Mouse (Mus musculus): ENCODE measurements around the gene Cox16.

- TF ChIP-seq CTCF (IDR thresholded peaks at IDR 0.05; ENCODE audit: low read depth, low read length) (no peak), POLR2A (IDR thresholded peaks at IDR 0.05; ENCODE audit: extremely low read depth, insufficient read depth, low read length) (no peak)
Observed at GRCm38 (mm10) chr12:81332875-81333421, 152.0 kb downstream of the Cox16 start, which contains the start of gene Slc8a3.
